Mouse (Mus musculus): ENCODE results near the gene Coq8b.

- TF ChIP-seq CTCF (IDR thresholded peaks at IDR 0.05; ENCODE audit: extremely low read depth, insufficient read depth, insufficient read length, insufficient replicate concordance) (no peak), POLR2A (IDR thresholded peaks at IDR 0.05; ENCODE audit: low read depth, low read length) (no peak)
Measured at GRCm38 (mm10) chr7:27260856-27261255, 28.0 kb downstream of the Coq8b start.

All from spleen, adult 2 months (tissue).